Mouse (Mus musculus) G1E (cell line): Measurements from ENCODE around the gene Lgmn. TPM values are rescaled to one million over a fixed set of nuclear protein-coding genes. Genes with fewer than 3 reads are reported as not detected.

ENCODE experiments used
- ATAC-seq: 2 replicates; pipeline ENCODE4 v1.8.0; 2016; ENCODE audit warnings: mild to moderate bottlenecking; ENCODE audit not compliant: insufficient number of reproducible peaks, poor library complexity, low FRiP score, severe bottlenecking; ENCODE audit errors: extremely low read depth
- DNase-seq: peaks from one replicate; pipeline ENCODE4 v3.0.0; 2012; ENCODE audit warnings: low spot score
- H3K27me3 ChIP-seq: 2 replicates; pipeline ENCODE4 v1.6.1; 2012; ENCODE audit warnings: mild to moderate bottlenecking, low read length, inconsistent platforms; ENCODE audit not compliant: insufficient read depth
- H3K36me3 ChIP-seq: replicated peaks from 2 replicates; pipeline ENCODE3; 2012; ENCODE audit warnings: mild to moderate bottlenecking, inconsistent platforms
- H3K4me1 ChIP-seq: 2 replicates; pipeline ENCODE4 v1.6.1; 2012; ENCODE audit warnings: low read depth, low read length, inconsistent platforms, mixed read lengths; ENCODE audit not compliant: insufficient read depth
- H3K4me3 ChIP-seq: 2 replicates; pipeline ENCODE4 v1.5.1; 2012; ENCODE audit warnings: low read depth, mild to moderate bottlenecking, inconsistent platforms, low read length, moderate library complexity, mixed read lengths
- H3K9me3 ChIP-seq: replicated peaks from 2 replicates; pipeline ENCODE4 v1.6.1; 2012; ENCODE audit warnings: inconsistent platforms
- CTCF ChIP-seq: IDR thresholded peaks from 2 replicates; pipeline ENCODE4 v1.5.1; 2012; ENCODE audit warnings: low read depth, low read length, inconsistent platforms, mixed read lengths
- GATA1 ChIP-seq: IDR thresholded peaks from 2 replicates; pipeline ENCODE4 v1.6.1; 2012; ENCODE audit warnings: borderline replicate concordance, low read length, inconsistent platforms, mixed read lengths
- GATA2 ChIP-seq: IDR thresholded peaks from 2 replicates; pipeline ENCODE4 v1.6.1; 2012; ENCODE audit warnings: low read depth, low read length, inconsistent platforms, borderline replicate concordance
- POLR2AphosphoS5 ChIP-seq: IDR thresholded peaks from 2 replicates; pipeline ENCODE4 v1.6.1; 2012; ENCODE audit warnings: low read depth, low read length, inconsistent platforms; ENCODE audit not compliant: insufficient replicate concordance
- TAL1 ChIP-seq: conservative IDR thresholded peaks from 2 replicates; pipeline ENCODE4 v1.6.1; 2012; ENCODE audit warnings: low read depth, low read length, inconsistent platforms, mixed read lengths
- polyA plus RNA-seq: library from polyadenylated mRNA; stranded (reverse); fragments of >175 nt; gene quantifications from 2 replicates; pipeline ENCODE4 v1.2.3, GENCODE M21; 2012
- total RNA-seq, 2 experiments: library from RNA; stranded (forward) in 1 of 2; stranded (reverse) in 1 of 2; fragments of 200-1000 nt in 1 of 2; fragments of >200 nt in 1 of 2; fragmentation: Nextera tagmentation in 1 of 2; gene quantifications; 2 replicates each; pipeline ENCODE4 v1.2.3; 2014 to 2017

Lgmn gene
- total and polyA plus RNA-seq, 3 experiments, result 1.7 to 22.0 (median 14.0) TPM

DNA sequence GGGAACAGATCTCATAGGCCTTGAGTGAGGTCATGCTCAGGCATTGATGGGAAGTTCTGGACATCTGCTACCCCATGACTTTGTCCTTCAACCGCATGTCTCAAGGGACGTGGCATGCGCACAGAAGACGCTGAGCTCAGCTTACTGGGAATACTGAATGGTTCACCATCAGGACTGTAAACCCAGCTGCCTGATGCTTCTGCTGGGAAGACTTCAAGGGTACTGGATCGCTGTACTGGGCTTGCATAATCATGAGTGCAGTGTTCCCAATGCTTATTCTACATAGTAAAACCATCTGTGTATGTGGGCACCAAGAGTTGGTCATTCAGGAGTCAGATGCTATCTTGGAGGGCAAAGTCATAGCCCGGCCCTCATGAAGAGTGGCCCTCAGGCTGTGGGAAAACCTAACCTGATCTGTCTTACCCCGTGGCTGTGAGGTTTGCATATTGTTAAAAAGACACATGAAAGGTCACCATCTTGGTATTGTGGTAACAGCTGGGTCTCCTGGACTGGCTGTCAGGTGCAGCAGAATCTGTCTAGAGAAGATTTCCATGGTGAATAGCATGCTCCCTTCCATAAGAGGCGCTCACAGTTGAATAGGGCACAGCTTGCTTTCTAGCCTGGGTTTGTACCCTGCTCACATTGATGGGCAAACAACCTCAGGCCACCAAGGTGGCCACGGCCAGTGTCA, 73.3 kb downstream of the Lgmn start:
- Histone ChIP-seq H3K36me3 (no peaks in the 10 kb centered on the region), H3K27me3 (0 out of 2 replicates have a peak, but pooled peaks cover 4% of the 10 kb centered on the region), H3K4me1 (peaks cover 4% of the 10 kb centered on the region; the same call in 1 of the 2 replicates), H3K4me3 (no peak overlapping the region), H3K9me3 (no peaks in the 10 kb centered on the region)
- TF ChIP-seq GATA2, result no peak
- no peak for TF ChIP-seq TAL1
- TF ChIP-seq GATA1, result no peak
- no peak for TF ChIP-seq CTCF
- TF ChIP-seq POLR2AphosphoS5, result no peak
- ATAC-seq (no peak), DNase-seq (no peak)

DNA sequence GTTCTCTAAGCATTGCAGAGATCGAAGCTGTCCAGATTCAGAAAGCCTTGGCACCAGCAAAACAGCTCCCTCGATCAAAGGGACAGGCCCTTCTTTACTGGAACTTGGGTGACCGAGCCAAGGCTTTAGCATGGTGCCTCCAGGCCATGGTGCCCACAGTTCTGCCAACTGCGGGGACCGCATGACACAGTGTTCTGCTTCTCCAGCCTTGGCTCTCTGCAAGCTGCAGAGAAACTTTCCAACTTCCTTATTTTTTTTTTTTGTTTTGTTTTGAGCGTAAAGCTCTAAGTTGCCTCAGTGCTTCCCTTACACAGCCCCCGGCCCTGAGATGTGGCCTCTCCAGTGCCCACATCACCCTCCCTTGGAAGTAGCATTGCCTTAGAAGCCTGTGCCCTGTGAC, 74.6 kb downstream of the Lgmn start:
- ATAC-seq (no peak), DNase-seq (no peak)
- Histone ChIP-seq H3K27me3 (0 out of 2 replicates have a peak, but pooled peaks cover 5% of the 10 kb centered on the region), H3K9me3 (no peaks in the 10 kb centered on the region), H3K4me3 (no peak overlapping the region), H3K4me1 (peaks cover 4% of the 10 kb centered on the region; the same call in 1 of the 2 replicates), H3K36me3 (no peaks in the 10 kb centered on the region)
- no peak for TF ChIP-seq CTCF
- no peak for TF ChIP-seq POLR2AphosphoS5
- no peak for TF ChIP-seq TAL1
- TF ChIP-seq GATA2, result no peak
- TF ChIP-seq GATA1, result no peak

DNA sequence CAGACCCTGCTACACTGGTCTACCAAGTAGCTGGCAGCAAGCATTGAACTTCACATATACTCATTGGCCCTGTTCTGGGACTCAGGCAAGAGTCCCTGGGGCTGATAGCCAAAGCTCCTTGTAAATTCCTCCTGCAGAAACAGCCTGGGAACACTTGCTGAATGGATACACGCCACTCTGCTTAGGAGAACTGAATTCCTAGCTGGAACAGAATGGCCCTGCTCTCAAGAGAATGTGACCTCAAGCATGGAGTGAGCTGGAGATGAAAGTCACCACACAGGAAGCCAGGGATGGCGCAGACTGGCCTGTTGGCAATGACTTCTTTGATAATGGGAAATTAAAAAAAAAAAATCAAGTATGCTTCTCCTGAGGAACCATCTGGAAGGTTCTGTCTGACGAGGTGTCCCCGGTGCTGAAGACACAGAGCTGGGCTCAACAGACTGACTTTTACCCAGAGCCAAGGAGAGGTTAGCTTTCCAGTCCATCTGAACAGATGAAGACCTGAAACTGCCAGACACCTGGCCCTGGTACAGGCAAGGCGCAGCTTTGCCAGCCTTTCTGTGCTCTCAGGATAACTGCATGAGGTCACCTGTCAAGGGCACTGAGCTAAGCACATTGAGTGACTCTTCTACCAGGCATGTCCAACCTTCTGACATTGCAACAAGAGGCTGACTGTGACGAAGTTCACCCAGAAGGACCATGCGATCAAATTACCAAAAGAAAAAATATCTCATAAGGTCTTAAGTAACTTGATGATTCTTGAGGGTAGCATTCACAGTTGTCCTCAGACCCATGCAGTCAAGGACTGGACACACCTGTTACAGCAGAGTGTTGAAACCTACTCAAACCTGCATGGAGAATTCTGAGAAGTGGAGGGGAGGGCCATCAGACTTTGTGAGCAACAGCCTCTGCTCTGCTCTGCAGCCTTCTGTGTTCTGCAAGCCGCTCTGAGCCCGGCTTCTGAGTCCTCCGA, 78.1 kb downstream of the Lgmn start:
- H3K4me3 ChIP-seq, result no peak overlapping the region
- no peaks in the 10 kb centered on the region for H3K36me3 ChIP-seq
- DNase-seq (no peak), ATAC-seq (no peak)
- peaks cover 14% of the 10 kb centered on the region; the same call in 1 of the 2 replicates for H3K27me3 ChIP-seq
- TF ChIP-seq GATA1, result no peak
- no peak for TF ChIP-seq CTCF
- no peak for TF ChIP-seq TAL1
- TF ChIP-seq GATA2, result no peak
- peaks cover 12% of the 10 kb centered on the region for H3K4me1 ChIP-seq
- H3K9me3 ChIP-seq, result no peaks in the 10 kb centered on the region

DNA sequence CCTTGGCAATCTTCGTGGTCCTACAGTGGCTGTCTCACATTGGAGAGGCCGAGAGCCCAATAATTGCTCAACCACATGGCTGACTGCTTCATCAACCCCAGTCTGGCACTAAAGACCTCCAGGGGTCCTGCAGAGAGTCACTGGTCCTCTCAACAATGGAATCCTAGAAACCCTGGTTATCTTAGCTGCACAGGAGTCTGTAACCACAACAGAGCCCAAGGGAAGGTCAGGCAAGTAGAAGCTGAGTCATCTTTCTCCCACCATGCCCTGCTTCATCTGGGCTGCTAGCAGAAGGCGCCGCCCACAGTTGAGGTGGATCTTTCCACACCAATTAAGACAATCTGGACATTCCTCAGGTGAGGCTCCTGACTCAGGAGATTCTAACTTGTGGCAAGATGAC, 80.2 kb downstream of the Lgmn start:
- Histone ChIP-seq H3K4me1 (peaks cover 13% of the 10 kb centered on the region), H3K27me3 (peaks cover 14% of the 10 kb centered on the region; the same call in 1 of the 2 replicates), H3K4me3 (no peak overlapping the region), H3K9me3 (no peaks in the 10 kb centered on the region), H3K36me3 (no peaks in the 10 kb centered on the region)
- ATAC-seq (peak; percentile 55), DNase-seq (peak; percentile 19)
- TF ChIP-seq TAL1 (peak; percentile 51; the same call in 1 of the 2 replicates), GATA2 (no peak), GATA1 (no peak), CTCF (no peak), POLR2AphosphoS5 (no peak)

DNA sequence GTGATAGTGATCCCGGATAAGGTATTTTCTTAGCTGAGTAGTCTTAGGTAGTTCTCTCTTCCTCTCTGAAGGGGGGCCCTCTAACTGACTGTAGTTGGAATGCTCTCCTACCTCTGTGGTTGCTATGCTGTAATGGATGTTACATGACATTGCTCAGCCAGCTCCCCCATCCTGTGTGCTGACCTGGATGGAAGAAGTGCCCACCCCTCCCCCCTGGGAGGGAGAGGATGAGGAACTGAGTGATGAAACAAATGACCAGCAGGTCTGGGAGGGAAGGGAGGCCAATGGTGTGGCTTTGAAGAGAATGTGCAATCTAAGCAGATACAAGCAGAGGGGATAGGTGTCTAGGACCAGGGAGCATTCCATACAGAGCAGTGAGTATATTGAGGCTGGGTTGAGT, 82.8 kb downstream of the Lgmn start:
- no peak for DNase-seq
- Histone ChIP-seq H3K4me3 (no peak overlapping the region), H3K36me3 (no peaks in the 10 kb centered on the region), H3K4me1 (peaks cover 20% of the 10 kb centered on the region), H3K9me3 (no peaks in the 10 kb centered on the region), H3K27me3 (peaks cover 14% of the 10 kb centered on the region; the same call in 1 of the 2 replicates)
- no peak for ATAC-seq
- TF ChIP-seq CTCF (no peak), GATA2 (no peak), POLR2AphosphoS5 (no peak), TAL1 (no peak), GATA1 (no peak)

DNA sequence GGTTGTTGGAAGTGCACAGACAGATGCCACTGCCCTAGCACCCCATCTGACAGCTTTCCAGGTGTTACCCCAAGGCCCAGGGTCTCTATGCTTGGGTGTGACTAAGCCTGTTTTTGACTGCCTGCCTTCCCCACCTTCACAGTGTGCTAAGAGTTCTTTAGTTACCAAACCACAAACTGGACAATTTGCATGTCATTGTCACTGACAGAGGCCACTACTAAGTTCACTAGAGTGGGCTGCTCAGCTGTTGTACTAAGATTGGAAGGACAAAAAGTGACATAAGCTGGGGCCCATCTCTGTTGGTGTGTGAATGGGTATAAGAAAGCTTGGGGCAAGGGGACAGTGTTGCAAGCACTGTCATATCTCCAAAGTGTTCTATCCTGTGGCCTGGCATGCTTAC, 83.8 kb downstream of the Lgmn start:
- H3K4me1 ChIP-seq, result peaks cover 20% of the 10 kb centered on the region
- H3K4me3 ChIP-seq, result no peak overlapping the region

More for the DNA sequence above, 83.8 kb downstream of the Lgmn start:
- no peak for ATAC-seq
- Histone ChIP-seq H3K27me3 (peaks cover 8% of the 10 kb centered on the region; the same call in 1 of the 2 replicates), H3K36me3 (no peaks in the 10 kb centered on the region), H3K9me3 (no peaks in the 10 kb centered on the region)
- TF ChIP-seq GATA2 (no peak), GATA1 (no peak), TAL1 (no peak), CTCF (no peak), POLR2AphosphoS5 (no peak)
- DNase-seq, result no peak
